Mouse (Mus musculus): ENCODE measurements around the gene Ciao1. TPM values are rescaled to one million over a fixed set of nuclear protein-coding genes. Genes with fewer than 3 reads are reported as not detected.
"Not testable (repeated sequence)": the region's sequence is repeated elsewhere in the genome, so short reads cannot be mapped to it uniquely, and the experiment has no call there.

Ciao1 gene
- total RNA-seq (2021), result 10 to 100 TPM; 80.7 to 84.2 TPM
- long read RNA-seq, experiment 1, transcript Ciao1-201 (7 exons, 3,075 nt), result major isoform, 43 of 53 reads
- long read RNA-seq, experiment 1, partial matches to known transcripts, result 2 of 53 reads
- long read RNA-seq, experiment 1, other reads (novel, unspliced or antisense), result 7 of 53 reads
- long read RNA-seq, experiment 2, transcript Ciao1-201 (7 exons, 3,075 nt), result major isoform, 24 of 35 reads
- long read RNA-seq, experiment 2, partial matches to known transcripts, result 4 of 35 reads
- long read RNA-seq, experiment 2, other reads (novel, unspliced or antisense), result 6 of 35 reads

GRCm38 (mm10) chr2:127247592-127248333, at the start of gene Ciao1, which contains the start of gene Tmem127:
TSS of gene Ciao1 (minus strand) at chr2:127247816.
TSS of gene Tmem127 (plus strand) at chr2:127247908.
- DNase-seq (ENCODE audit: low spot score in 2 of 2), result peak; percentile 98 to 99

DNA sequence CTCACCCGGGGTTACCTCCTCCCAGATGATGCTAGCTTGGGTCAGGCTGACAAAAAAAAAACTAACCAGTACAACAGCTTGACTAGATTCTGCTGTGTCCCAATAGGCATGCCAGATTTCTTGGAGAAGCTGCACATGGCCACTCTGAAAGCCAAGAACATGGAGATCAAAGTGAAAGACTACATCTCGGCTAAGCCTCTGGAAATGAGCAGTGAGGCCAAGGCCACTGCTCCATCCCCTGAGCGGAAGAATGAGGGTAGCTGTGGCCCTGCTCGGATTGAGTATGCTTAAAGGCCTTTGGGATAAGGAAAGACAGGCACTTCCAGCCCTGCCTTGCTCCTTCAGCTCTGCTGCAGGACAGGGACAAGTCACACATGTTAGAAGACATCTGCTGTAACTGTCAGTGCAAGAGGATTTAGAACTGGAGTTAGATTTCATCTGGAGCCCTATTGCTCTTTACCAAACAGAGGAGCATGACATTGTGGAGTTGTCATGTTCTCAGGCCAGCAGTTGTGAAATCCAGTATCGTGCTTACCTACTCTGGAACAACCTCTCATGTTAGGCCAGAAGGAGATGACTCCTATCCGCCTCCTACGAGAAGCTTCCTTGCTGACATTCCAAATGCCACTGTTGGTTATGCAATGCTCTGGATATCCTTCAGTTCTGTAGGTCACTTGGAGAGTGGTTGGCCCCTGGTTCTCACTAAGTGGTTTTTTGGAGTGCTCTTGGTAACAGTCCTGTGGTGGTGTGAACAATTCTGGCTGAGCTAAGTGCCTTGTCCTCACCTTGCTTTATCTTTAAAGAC, 49.6 kb upstream of the Ciao1 start:
- DNase-seq (ENCODE audit: low spot score in 2 of 2), result no peak

- no peak for DNase-seq (ENCODE audit: low spot score in 2 of 2)
Measured at GRCm38 (mm10) chr2:127292250-127292649, 44.6 kb upstream of the Ciao1 start.

DNA sequence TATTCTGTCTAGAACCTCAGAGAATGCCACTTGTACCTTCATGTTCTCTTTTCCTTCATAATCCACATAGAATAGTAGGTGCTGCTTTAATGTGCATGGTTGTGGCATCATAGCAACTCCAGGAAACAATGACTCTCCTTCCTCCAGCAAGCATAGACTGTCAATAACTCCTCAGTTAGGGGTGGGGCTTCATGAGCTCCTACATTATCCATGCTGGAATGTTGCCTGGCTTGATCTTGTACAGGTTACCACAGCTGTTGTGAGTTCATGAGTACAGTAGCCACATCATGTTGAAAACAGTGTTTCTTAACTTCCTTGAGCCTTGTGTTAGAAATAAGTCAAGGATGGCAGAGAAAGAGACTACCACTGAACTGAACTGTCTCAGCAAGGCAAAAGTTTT, 30.5 kb upstream of the Ciao1 start:
- DNase-seq (ENCODE audit: low spot score in 2 of 2), result no peak

DNA sequence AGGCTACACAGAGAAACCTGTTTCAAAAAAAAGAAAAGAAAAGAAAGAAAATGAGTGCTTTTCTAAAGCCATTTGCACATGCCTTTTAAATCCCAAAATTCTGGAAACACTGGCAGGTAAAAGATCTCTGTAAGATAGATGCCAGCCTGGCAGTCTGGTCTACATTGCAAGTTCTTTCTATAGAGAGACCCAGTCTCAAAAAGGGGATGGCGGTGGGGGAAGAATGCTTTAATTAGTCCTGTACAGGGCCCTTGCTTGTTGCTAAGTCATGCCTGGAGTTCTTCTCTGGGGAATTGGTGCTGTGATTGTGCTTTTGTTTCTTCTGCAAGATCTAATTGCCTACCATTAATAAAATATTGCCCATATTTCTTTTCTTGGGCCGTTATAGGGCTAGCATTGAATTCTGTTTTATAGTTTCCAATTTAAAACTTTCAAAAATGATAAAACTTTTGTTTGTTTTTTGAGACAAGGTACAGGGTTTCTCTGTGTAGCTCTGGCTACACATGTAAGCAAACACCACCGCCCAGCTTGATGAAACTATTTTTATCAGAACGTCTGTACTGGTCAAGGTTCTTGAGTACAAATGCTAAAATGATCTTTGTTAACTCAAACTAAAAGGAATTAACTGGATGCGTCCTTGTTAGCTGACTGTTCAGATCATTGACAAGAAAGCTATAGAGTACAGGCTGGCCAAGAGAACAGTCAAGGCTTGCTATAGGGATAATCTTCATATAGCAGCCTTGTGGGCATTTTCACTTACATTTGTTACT, 28.1 kb upstream of the Ciao1 start:
- no peak for DNase-seq (ENCODE audit: low spot score in 2 of 2)

GRCm38 (mm10) chr2:127274590-127274989, 27.0 kb upstream of the Ciao1 start:
- DNase-seq (ENCODE audit: low spot score in 2 of 2), result no peak

GRCm38 (mm10) chr2:127272806-127273205, 25.2 kb upstream of the Ciao1 start:
- no peak for DNase-seq (ENCODE audit: low spot score in 2 of 2)

DNA sequence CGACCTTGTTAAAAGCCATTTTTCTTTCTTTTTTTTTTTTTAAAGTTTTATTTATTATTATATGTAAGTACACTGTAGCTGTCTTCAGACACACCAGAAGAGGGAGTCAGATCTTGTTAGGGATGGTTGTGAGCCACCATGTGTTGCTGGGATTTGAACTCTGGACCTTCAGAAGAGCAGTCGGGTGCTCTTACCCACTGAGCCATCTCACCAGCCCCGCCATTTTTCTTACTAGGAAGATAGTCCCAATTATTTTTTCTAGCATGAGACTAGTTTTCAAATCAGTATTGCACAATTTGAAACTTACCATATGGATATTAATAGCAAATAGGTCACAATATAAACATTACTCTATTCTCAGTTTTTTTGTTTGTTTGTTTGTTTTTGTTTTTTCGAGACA, 24.4 kb upstream of the Ciao1 start:
- DNase-seq (ENCODE audit: low spot score in 2 of 2), result not testable (repeated sequence)

- peak in 1 of 2 experiments; percentile 23 for DNase-seq (ENCODE audit: low spot score in 2 of 2)
Measured at GRCm38 (mm10) chr2:127271042-127271515, 23.5 kb upstream of the Ciao1 start.

DNA sequence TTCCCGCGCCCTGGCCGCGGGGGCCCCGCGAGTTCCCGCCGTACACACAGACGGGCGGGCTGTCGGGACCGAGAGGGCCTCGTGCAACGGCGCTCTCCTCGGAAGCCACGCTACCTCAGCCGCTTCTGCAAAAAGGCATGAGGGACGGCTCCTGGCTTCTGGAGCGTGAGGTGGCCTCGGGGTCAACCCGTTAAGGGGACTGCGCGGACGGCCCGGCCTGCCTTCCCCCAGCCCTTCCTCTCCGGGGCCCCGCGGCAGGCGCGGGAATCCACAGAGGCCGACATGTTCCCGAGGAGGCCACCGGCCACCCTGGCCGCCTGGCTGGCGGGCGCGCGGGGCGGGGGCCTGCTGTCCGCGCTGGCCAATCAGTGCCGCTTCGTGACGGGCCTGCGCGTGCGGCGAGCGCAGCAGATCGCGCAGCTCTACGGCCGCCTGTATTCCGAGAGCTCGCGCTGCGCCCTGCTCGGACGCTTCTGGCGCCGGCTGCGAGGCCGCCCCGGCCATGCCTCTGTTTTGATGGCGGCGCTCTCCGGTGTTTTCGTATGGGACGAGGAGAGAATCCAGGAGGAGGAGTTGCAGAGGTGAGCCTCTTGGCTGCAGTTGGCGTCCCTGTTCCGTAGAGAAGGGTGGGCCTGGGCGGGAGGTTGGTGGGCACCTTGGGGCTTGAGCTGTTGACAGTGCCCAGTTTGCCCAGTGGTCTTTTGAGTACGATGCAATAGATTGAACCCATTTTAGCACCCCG, 22.9 kb upstream of the Ciao1 start:
- peak; percentile 79 to 91 for DNase-seq (ENCODE audit: low spot score in 2 of 2)

GRCm38 (mm10) chr2:127269491-127270299, 22.1 kb upstream of the Ciao1 start, which contains the start of gene Stard7:
TSS of gene Stard7 (plus strand) at chr2:127270218.
- peak; percentile 93 to 96 for DNase-seq (ENCODE audit: low spot score in 2 of 2)

DNA sequence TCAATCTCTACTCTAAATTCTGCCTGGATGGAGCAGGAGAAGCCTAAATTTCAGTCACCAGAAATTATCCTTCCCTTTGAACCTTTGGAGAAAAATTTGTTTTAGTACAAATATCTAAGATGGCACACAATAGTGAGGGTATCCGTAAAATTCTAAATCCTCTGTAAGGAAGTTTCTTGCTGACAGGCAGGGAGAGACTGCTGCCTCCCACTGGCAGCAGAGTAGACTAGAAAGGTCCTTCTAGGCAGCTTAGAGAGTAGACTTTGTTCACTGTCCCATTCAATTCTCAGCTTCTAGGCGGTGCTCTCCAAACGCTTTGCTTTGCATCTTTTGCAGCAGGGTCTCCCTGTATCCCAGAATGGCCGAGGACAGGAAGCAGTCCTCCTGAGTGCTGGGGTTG, 20.2 kb upstream of the Ciao1 start:
- no peak for DNase-seq (ENCODE audit: low spot score in 2 of 2)

DNA sequence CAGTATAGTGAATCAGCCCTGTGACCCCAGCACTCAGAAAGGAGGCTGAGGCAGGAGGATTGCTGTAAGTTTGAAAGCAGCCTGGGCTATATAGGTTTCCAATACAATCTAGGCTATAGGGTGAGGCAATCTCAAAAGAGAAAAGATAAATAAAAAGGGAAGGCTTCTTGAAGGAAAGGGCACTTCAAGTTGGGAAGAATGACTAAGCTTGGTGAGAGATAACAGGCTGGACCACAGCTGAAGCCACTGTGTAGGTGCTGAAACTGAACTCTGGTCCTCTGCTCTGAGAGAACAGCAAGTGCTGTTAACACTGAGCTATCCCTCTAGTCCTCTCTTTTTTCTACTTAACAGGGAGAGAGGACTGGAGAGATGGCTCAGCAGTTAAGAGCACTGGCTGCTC, 14.9 kb upstream of the Ciao1 start:
- no peak for DNase-seq (ENCODE audit: low spot score in 2 of 2)

DNA sequence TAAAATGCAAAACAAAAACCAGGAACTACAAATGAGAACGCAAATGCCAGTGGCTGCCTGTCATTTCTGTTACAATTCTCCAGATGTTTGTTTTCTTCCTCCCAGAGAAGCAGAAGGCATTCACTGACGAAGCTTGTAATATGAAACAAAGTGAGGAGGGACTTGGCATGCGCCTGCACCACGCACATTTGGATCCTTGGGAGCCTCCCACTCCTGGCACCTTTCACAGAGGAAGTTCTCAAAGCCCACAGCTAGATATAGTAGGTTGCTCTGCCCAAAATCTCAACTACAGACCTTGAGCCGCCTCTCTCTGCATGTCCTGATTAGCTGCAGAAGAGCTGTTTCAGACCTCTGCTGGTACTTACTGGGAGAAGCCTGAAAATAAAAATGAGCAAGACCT, 11.7 kb upstream of the Ciao1 start:
- DNase-seq (ENCODE audit: low spot score in 2 of 2), result no peak

DNA sequence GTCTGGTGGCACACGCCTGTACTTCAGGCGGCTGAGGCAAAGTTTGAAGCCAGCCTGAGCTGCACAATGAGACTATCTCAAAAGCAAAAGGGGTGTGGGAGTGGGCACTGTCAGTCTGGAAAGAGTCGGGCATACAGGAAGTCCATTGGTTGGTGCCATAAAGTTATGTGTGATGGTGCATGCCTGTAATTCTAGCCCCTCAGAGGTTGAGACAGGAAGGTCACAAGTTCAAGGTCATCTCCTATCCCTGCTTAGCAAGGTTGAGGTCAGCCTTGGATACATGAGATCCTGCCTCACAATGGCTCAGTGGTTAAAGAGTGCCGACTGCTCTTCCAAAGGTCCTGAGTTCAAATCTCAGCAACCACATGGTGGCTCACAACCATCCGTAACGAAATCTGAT, 7.7 kb upstream of the Ciao1 start:
- DNase-seq (ENCODE audit: low spot score in 2 of 2), result no peak

- DNase-seq (ENCODE audit: low spot score in 2 of 2), result no peak
Measured at GRCm38 (mm10) chr2:127254604-127255134, 7.1 kb upstream of the Ciao1 start.

DNA sequence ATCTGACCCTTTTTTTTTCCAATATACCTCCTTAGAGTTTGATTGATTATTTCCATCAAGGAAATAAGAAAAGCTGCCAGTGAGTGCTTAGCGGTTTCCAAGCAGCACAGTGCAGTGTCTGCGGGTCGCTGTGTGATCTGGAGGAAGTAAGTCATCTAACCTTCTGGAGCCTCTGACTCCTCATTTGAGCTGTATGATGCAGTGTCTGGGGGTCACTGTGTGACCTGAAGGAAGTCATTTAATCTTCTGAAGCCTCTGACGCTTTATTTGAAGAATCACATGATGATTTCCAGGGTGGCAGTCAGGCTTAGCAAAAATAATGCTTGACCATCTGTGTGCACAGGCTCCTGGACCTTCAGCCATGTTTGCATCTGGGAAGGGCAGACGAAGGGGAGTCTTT, 5.2 kb upstream of the Ciao1 start:
- DNase-seq (ENCODE audit: low spot score in 2 of 2), result no peak

DNA sequence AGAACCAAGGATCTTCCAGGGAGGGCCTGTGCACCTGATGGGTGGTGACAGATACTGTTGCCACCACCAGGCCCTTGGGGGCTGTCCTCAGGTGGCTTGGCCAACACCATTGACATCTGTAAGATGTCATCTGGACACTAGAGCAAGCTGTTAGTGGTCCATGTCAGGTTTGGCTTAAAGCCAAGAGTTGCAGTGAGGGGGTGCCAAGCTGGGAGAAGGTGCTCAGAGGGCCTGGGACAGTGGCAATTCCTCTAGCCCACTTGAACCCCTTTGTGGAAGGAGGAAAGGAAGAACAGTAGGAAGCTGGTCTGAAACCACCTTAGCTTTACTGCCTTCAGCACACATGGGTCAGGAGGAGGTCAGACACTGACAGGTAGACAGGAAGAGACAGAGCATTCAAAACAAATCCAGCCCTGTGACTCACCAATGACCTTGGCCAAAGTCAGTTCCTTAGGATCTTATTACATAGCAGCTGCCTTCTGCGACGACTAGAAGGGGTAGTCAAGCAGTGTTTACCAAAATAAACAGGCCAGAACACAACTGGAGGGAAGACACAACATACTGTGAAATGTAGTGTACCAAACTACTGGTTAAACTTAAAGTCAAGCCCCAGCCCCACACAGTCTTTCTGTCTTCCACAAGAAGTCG, 4.4 kb upstream of the Ciao1 start:
- no peak for DNase-seq (ENCODE audit: low spot score in 2 of 2)

Data from left cerebral cortex, adult 18-20 months (tissue).